Mouse (Mus musculus) kidney, adult 2 months (tissue): ENCODE measurements around the gene Liph.

Source experiments
- CTCF ChIP-seq: fragments of 200-500 bp; conservative IDR thresholded peaks from 2 replicates; pipeline ENCODE4 v1.5.1; 2011; ENCODE audit warnings: low read depth, mild to moderate bottlenecking, control low read depth, low read length, moderate library complexity, mixed read lengths; ENCODE audit not compliant: insufficient read depth, insufficient read length
- POLR2A ChIP-seq: fragments of 200-500 bp; IDR thresholded peaks from one replicate; pipeline ENCODE4 v1.6.1; 2011; ENCODE audit warnings: low read depth, low read length, control low read depth

GRCm38 (mm10) chr16:21995304-21995703 is at the start of gene Liph:
- TF ChIP-seq CTCF (no peak), POLR2A (no peak)
